Mouse (Mus musculus) midbrain, embryonic 10.5 days (tissue): ENCODE results near the gene Pin1rt1. TPM values are rescaled to one million over a fixed set of nuclear protein-coding genes. Genes with fewer than 3 reads are reported as not detected.

Experiments used
- DNase-seq: peaks from one replicate; pipeline ENCODE4 v3.0.0-alpha.2; 2017; ENCODE audit warnings: low spot score
- H3K27ac ChIP-seq: fragments of 300-500 bp; sonication (generic); replicated peaks from 2 replicates; pipeline ENCODE4 v1.5.1; 2016; ENCODE audit warnings: mild to moderate bottlenecking
- H3K27me3 ChIP-seq: fragments of 300-500 bp; sonication (generic); 2 replicates; pipeline ENCODE4 v1.6.1; 2016; ENCODE audit warnings: low read depth, mild to moderate bottlenecking; ENCODE audit not compliant: poor library complexity, severe bottlenecking
- H3K36me3 ChIP-seq: fragments of 300-500 bp; sonication (generic); 2 replicates; pipeline ENCODE4 v1.6.1; 2016; ENCODE audit warnings: mild to moderate bottlenecking, moderate library complexity
- H3K4me1 ChIP-seq: fragments of 300-500 bp; sonication (generic); 2 replicates; pipeline ENCODE4 v1.6.1; 2016
- H3K4me3 ChIP-seq: fragments of 300-500 bp; sonication (generic); 2 replicates; pipeline ENCODE4 v1.5.1; 2016; ENCODE audit warnings: mild to moderate bottlenecking, moderate library complexity
- H3K9me3 ChIP-seq: fragments of 300-500 bp; sonication (generic); replicated peaks from 2 replicates; pipeline ENCODE4 v1.6.1; 2016; ENCODE audit warnings: mild to moderate bottlenecking
- WGBS: fragments of 180-500 bp; shearing (Covaris S2); methylation state at CpG from one replicate; pipeline ENCODE4 v1.1.7; 2016; 5-methylcytosine and 5-hydroxymethylcytosine counted together
- polyA plus RNA-seq: library from polyadenylated mRNA; unstranded; fragments of >200 nt; fragmentation: Nextera tagmentation; extraction: Ambion mirVana; gene quantifications from 2 replicates; pipeline ENCODE4 v1.2.1, GENCODE M21; 2016

Pin1rt1 gene
- not detected in 2 replicates for polyA plus RNA-seq

DNA sequence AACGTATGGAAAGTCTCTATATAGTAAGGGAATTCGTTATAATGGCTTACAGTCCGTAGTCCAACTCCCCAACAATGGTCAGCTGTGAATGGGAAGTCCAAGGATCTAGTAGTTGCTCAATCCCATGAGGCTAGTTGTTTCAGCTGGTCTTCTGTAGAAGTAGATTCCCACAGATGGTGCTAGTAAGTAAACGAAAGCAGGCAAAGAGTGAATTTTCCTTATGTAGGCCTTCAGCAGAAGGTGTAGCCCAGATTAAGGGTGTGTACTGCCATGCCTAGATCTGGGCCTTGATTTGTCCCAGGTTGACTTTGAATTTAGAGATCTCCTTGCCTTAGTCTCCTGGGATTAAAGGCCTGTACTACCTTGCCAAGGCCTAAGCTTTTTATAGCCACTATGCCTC is at the start of gene Pin1rt1:
TSS of gene Pin1rt1 (minus strand) at position 101 of the 400 bp plus-strand sequence.
- no peak for DNase-seq
- Histone ChIP-seq H3K27ac (no peak within 1 kb of the TSS), H3K36me3 (no peaks in the 10 kb centered on the region), H3K4me1 (peaks cover 23% of the 10 kb centered on the region), H3K4me3 (no peak within 1 kb of the TSS), H3K27me3 (peaks cover 9% of the 10 kb centered on the region; the same call in 1 of the 2 replicates), H3K9me3 (no peaks in the 10 kb centered on the region)
- 86% methylated on average over 4 of the region's 4 CpGs for WGBS

DNA sequence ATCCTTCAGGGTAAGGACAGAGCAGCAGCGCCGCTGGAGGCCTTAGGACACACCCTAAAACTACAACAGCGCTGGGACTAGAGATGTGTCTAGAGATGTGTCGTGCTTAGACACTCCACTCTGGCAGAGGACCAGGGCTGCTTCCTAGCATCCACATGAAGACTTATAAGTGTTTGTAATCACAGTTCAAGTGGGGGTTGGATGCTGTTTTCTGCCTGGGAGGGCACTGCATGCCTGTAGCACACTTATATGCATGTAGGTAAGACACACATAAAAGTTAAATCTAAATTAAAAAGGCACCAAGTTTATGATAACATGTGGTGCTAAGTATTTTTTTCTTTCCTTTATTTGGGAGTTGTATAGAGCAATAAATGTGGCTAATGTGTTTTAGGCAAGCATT is 47.8 kb upstream of the Pin1rt1 start:
- H3K4me1 ChIP-seq, result no peaks in the 10 kb centered on the region
- WGBS, result 94% methylated on average over 4 of the region's 4 CpGs
- H3K4me3 ChIP-seq, result no peak overlapping the region
- H3K9me3 ChIP-seq, result no peaks in the 10 kb centered on the region
- no peak overlapping the region for H3K27ac ChIP-seq
- peaks cover 96% of the 10 kb centered on the region for H3K36me3 ChIP-seq
- no peak for DNase-seq
- H3K27me3 ChIP-seq, result no peaks in the 10 kb centered on the region

DNA sequence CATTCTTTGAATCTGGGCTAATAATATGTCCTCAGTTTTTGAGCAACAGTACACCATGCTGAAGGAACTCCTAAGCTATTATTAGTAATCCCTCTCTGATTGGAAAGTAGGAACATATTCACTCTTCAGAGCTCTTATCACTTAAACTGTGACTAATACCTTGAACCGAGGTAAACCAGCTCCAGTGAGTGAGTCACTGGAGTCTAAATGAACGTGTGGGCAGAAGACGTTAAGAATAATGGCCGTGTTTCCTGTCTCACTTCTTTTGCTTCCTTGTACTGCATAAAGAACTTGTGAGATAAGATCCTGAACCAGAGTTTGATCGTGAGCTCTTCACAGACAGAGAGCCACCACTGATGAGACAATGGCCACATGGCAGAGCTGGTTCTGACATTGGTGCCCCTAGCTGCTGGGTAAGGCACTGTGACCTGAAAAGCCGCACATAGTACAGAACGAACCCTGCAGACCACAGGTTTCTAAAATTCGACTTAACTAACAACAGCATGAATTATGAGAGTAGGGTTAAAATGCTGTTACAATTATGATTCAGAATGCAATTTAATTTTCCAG is 47.0 kb upstream of the Pin1rt1 start:
- Histone ChIP-seq H3K36me3 (peaks cover 94% of the 10 kb centered on the region), H3K27ac (no peak overlapping the region), H3K9me3 (no peaks in the 10 kb centered on the region), H3K4me1 (no peaks in the 10 kb centered on the region), H3K4me3 (no peak overlapping the region), H3K27me3 (no peaks in the 10 kb centered on the region)
- no peak for DNase-seq
- WGBS, result 92% methylated on average over 8 of the region's 8 CpGs

DNA sequence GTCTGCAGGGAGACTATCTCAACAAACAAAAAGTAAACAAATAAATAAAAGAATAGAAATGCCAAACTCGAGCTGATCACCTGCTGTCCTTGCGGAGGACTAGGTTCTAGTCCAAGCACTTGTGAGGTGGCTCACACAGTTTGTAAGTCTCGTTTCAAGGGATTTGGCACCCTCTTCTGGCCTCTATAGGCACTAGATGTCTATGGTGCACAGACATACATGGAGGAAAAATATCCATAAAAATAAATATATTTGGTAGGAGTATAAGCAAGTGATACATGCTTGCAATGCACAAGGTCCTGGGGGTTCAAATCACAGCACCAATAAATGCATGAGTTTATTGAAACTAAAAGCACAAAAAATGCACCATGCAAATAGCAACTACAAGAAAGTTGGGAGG is 34.4 kb upstream of the Pin1rt1 start:
- no peaks in the 10 kb centered on the region for H3K4me1 ChIP-seq
- no peaks in the 10 kb centered on the region for H3K27me3 ChIP-seq
- DNase-seq, result no peak
- H3K4me3 ChIP-seq, result no peak overlapping the region
- no peaks in the 10 kb centered on the region for H3K9me3 ChIP-seq
- H3K27ac ChIP-seq, result no peak overlapping the region
- H3K36me3 ChIP-seq, result peaks cover 6% of the 10 kb centered on the region
- 70% methylated on average over 3 of the region's 3 CpGs for WGBS

DNA sequence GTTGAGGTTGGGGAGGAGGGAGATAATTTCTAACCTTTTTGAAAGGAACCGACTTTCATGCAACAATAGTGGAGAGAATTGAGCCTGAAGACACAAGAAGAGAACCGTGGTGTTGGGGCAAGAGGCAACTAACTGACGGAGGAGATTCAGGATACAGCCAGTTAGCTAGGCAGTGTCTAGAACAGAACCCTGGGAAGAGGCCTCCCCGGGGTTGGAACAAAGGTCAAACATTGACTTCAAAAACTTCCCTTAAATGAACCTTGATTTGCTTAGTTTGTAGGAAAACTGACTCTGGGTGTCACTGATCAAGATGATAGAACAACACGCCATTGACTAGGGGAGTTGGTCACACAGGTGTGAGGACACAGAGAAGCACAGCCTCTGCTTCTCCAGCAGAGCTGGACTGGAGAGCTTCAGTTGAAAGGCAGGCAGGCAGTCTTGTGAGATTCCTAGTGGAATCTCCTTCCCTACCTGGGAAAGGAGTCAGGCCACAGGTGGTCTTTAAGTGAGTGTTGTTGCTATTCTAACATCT is 32.5 kb upstream of the Pin1rt1 start:
- no peaks in the 10 kb centered on the region for H3K4me1 ChIP-seq
- no peak overlapping the region for H3K27ac ChIP-seq
- no peak for DNase-seq
- 81% methylated on average over 5 of the region's 5 CpGs for WGBS
- no peaks in the 10 kb centered on the region for H3K9me3 ChIP-seq
- peaks cover 6% of the 10 kb centered on the region for H3K27me3 ChIP-seq
- no peak overlapping the region for H3K4me3 ChIP-seq
- H3K36me3 ChIP-seq, result peaks cover 6% of the 10 kb centered on the region

DNA sequence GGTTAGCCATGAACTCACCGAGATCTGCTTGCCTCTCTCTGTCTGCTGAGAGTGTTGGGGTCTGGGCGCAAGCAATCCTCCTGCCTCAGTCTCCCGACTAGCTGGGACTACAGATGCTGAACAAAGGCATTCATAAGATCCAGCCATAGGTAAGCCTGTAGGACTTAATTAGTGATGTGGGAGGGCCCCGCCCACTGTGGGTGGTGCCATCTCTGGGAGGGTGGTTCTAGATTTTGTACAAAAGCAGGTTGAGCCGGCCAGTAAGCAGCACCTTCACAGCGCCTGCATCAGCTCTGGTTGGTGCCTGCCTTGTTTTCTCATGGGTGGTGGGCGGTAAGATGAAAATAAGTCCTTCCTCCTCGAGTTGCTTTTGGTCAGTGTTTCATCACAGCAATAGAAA is 30.1 kb upstream of the Pin1rt1 start:
- H3K27me3 ChIP-seq, result peaks cover 30% of the 10 kb centered on the region
- no peaks in the 10 kb centered on the region for H3K9me3 ChIP-seq
- WGBS, result 60% methylated on average over 8 of the region's 8 CpGs
- peaks cover 18% of the 10 kb centered on the region for H3K4me1 ChIP-seq
- H3K4me3 ChIP-seq, result no peak overlapping the region
- H3K27ac ChIP-seq, result no peak overlapping the region
- H3K36me3 ChIP-seq, result no peaks in the 10 kb centered on the region
- DNase-seq, result no peak

DNA sequence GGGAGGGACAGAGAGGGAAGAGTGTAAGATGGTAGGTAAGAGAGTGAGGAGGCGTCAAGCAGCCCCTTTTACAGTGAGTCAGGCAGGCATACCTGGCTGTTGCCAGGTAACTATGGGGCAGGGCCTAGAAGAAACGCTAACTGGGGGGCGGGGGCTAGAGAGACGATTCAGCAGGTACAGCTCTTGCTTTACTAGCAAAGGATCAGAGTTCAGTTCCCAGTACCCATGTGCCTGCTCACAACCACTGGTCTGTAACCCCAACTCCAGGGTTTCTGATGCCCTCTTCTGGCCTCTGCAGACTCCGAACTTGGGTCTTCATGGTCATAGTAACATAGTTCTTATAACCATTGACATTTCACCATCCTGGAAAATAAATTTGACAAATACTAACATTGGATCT is 27.8 kb upstream of the Pin1rt1 start:
- Histone ChIP-seq H3K27ac (no peak overlapping the region), H3K9me3 (no peaks in the 10 kb centered on the region), H3K36me3 (no peaks in the 10 kb centered on the region), H3K27me3 (peaks cover 46% of the 10 kb centered on the region), H3K4me3 (no peak overlapping the region), H3K4me1 (peaks cover 24% of the 10 kb centered on the region)
- 42% methylated on average over 5 of the region's 5 CpGs for WGBS
- DNase-seq, result no peak

DNA sequence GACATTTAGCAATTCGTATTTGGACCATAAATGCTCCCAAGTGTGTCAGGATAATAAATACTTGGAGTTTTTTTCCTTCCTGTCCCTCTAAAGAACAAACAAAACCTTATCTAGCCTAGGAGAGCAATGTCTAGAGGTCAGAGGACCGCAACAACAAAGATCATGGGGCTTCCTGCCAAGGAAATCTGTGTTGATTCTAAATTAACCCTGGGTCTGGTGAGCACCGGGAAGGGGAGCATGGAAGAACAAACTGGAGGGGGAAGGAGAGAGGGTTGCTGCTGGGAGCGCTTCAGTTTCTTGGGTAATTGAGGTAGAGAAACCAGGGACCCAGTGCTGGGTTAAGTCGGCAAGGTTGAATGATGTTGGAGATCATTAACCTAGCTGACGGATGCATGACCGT is 27.0 kb upstream of the Pin1rt1 start:
- no peak for DNase-seq
- Histone ChIP-seq H3K4me3 (peak overlapping the region; percentile 78), H3K4me1 (peaks cover 24% of the 10 kb centered on the region), H3K9me3 (no peaks in the 10 kb centered on the region), H3K27me3 (peaks cover 46% of the 10 kb centered on the region), H3K36me3 (no peaks in the 10 kb centered on the region), H3K27ac (no peak overlapping the region; the same call in 1 of the 2 replicates)
- WGBS, result 21% methylated on average over 7 of the region's 7 CpGs

DNA sequence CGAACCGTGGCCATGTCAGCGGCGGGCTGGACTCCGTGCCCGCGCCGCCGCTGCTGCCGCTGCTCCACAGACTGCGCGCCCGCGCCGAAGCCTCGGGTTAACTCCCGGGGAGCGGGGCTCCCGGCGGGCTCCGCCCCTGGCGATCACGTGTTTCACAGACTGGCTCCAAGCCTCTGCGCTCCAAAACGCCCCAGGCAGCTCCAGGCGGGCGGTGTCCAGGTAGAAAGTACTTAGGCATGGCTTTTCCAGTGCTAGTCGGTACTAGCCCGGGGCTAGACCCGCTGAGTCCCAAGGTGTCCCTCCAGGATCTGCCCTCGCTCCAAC is 26.5 kb upstream of the Pin1rt1 start, which contains the start of gene Depdc7:
TSS of gene Depdc7 (minus strand) at position 138 of the 324 bp plus-strand sequence.
- H3K9me3 ChIP-seq, result no peaks in the 10 kb centered on the region
- 0% methylated on average over 31 of the region's 31 CpGs for WGBS
- H3K36me3 ChIP-seq, result no peaks in the 10 kb centered on the region
- peaks cover 24% of the 10 kb centered on the region for H3K4me1 ChIP-seq
- peak within 1 kb of the TSS; percentile 83 for H3K27ac ChIP-seq
- peak; percentile 86 for DNase-seq
- H3K4me3 ChIP-seq, result peak within 1 kb of the TSS; percentile 78
- peaks cover 46% of the 10 kb centered on the region for H3K27me3 ChIP-seq

DNA sequence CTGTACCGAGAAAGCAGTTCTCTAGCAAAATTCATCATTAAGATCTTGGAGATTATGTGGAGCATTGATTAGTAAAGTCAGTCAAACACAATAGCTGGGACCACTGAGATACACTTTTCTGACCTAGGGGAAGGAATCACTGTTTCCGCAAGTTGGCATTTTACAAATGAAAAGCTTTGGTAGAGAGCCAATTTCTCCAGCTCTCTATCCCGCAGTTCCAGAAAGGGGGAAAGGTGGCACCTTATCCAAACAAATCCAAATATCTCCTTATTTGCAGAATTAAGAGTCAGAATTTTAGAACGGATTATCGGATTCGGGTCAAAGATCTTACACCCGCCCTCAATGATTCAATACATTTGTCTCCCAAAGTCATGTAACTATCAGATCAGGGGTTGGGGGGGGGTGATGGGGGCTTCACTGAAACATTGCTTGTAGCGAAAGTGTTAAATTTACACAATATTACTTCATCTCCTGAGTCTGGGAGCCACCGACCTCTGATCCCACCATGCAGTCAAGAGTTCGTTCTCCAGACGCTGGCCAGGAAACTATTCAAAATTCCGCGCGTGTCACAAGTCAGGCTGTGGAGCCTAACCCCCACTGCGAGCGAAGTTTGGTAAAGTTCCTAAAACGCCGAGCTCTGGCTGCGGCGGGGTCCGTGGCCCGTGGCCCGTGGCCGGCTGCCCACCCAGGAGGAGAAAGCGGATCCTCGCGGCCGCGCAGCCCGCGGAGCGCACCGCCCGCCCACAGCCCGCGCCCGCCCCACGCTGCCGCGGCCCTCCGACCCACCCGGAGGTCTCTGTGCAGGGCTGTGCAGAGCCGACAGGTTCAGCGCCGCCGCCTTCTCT is 25.9 kb upstream of the Pin1rt1 start:
- no peak for DNase-seq
- peaks cover 46% of the 10 kb centered on the region for H3K27me3 ChIP-seq
- peaks cover 24% of the 10 kb centered on the region for H3K4me1 ChIP-seq
- H3K27ac ChIP-seq, result peak overlapping the region; percentile 83
- peak overlapping the region; percentile 78 for H3K4me3 ChIP-seq
- 5% methylated on average over 45 of the region's 46 CpGs for WGBS
- no peaks in the 10 kb centered on the region for H3K36me3 ChIP-seq
- no peaks in the 10 kb centered on the region for H3K9me3 ChIP-seq

DNA sequence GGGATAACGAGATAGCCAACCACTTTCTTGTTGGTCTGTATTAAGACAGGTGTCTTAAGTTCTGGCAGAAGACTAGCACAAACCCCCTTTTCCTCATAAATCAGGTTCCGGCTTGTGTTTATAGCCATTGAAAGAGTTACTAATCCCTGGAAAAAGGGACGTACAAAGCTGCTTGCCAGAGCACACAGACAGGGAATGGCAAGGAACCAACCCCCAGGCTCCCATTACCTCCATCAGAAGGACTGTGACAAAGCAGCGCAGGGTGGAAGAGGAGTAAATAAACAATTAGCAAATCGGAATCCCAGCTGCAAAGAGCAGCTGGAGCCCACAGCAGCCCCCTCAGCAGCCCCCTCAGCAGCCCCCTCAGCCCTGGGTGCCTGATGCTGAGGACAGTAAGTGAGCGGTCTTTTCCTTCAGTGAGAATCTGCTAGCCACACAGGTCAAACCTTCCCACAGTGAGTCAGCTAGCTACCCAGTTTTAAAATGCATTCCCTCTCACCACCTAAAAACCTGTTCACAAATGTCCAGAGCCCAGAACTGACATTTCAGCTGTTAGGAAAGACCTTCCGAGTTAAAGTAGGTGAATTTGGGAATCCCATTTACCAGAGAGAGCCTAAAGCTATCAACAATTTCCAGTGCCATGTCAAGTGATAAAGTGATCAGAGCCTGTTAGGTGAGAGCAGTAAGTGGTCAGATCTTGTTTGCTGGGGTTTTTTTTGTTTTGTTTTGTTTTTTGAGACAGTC is 25.0 kb upstream of the Pin1rt1 start:
- Histone ChIP-seq H3K27ac (no peak overlapping the region), H3K27me3 (peaks cover 46% of the 10 kb centered on the region), H3K36me3 (no peaks in the 10 kb centered on the region), H3K4me3 (no peak overlapping the region), H3K4me1 (peaks cover 24% of the 10 kb centered on the region), H3K9me3 (no peaks in the 10 kb centered on the region)
- peak; percentile 20 for DNase-seq
- WGBS, result 21% methylated on average over 7 of the region's 7 CpGs

DNA sequence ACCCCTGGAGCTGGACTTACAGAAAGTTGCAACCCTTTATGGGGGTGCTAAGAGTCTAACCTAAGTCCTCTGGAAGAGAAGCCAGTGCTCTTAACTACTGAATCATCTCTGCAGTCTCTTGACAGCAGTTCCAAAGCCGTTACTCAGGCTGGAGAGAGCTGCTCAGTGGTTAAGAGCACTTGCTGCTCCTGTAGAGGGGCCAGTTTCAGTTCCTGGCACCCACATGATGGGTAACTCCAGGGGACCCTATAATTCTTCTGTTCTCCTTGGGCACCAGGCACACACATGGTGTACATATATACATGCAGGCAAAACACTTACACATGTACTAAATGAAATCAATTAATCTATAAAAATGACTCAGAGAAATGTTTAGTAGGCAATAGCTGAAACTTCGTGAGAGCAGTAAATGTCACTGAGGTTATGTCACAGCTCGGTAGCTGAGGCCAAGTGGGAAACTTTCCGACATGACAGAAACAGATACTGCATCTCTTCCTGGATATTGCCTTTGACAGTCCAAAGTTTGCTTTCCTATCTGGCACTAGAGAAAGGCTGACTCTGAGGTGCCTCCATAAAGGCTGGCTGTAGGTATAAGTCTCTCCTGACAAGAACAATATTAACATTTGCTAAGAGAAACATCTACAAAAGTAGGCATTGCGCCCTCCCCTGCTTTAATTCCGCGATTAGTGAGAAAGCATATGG is 24.2 kb upstream of the Pin1rt1 start:
- H3K27me3 ChIP-seq, result peaks cover 46% of the 10 kb centered on the region
- H3K36me3 ChIP-seq, result no peaks in the 10 kb centered on the region
- H3K4me3 ChIP-seq, result no peak overlapping the region
- no peak for DNase-seq
- H3K27ac ChIP-seq, result no peak overlapping the region
- 63% methylated on average over 7 of the region's 7 CpGs for WGBS
- peaks cover 24% of the 10 kb centered on the region for H3K4me1 ChIP-seq
- H3K9me3 ChIP-seq, result no peaks in the 10 kb centered on the region
